Mouse (Mus musculus): ENCODE results near the gene Greb1.
A peak's percentile ranks its signal among the peaks of the same experiment; 100 is the strongest.
"Not testable (repeated sequence)": the region's sequence is repeated elsewhere in the genome, so short reads cannot be mapped to it uniquely, and the experiment has no call there.

Gene Greb1

DNA sequence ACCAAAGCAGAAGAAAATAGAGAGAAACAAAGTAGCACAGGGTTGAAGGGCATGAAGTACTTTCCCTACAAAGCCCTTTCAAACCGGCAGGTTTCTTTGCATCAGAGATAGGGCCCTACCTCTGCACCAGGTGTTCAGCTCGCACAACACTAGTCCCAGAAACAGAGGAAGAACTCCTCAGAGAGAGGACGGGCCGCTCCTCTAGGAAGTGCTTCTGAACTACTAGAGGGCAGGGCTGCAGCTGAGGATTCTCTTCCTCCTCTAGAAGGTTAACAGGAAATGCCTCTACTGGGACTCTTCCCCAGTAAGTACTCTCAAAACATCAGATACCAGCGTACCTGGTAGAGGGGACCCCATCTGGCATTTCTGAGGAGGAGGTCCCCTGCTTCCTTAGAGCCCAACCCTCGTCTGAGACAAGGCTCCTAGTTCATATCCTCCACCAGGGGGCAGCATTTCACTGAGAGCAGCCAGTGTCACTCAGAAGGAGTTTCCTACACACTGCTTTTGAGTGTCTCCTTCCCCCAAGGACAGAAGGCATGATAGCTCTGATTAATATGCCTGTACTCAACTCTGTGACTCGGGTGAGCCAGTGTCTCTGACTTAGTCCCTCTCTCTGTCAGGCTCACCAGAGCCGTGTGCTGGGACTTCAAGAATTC lies 81.9 kb downstream of the Greb1 start:
- peak; percentile 68 for DNase-seq (ENCODE audit: low read depth, low spot score)

DNA sequence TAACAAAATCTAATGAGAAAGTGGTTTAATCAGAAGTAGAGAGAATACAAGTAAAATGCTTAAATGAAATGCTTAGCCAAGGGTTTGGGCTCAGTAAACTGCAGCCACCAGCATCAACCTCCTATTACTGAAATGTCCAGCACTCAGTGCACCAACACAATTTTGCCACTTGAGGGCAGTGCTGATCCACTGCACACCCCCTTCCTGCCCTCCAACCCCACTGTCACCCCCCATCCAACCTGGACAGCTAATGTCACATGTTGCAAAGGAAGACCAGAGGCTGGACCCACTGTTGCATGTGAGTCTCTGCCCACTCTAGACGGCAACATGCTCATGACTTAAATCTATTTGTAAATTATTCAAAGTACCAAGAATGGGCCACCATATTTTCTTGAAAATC lies 83.0 kb downstream of the Greb1 start:
- H3K36me3 ChIP-seq (ENCODE audit: control insufficient read depth, insufficient read depth, low read length, poor library complexity, severe bottlenecking): no peaks in the 10 kb centered on the region
- peak; percentile 39 for DNase-seq (ENCODE audit: low read depth, low spot score)
- H3K27me3 ChIP-seq (ENCODE audit: control insufficient read depth, insufficient read depth, low read length, poor library complexity, severe bottlenecking): no peaks in the 10 kb centered on the region; the same call in 1 of the 2 replicates

More for the DNA sequence above, 81.9 kb downstream of the Greb1 start:
- Histone ChIP-seq H3K36me3 (ENCODE audit: control insufficient read depth, insufficient read depth, low read length, poor library complexity, severe bottlenecking) (no peaks in the 10 kb centered on the region), H3K27me3 (ENCODE audit: control insufficient read depth, insufficient read depth, low read length, poor library complexity, severe bottlenecking) (no peaks in the 10 kb centered on the region; the same call in 1 of the 2 replicates)

GRCm38 (mm10) chr12:16714616-16715015 lies 86.1 kb downstream of the Greb1 start:
- H3K36me3 ChIP-seq (ENCODE audit: control insufficient read depth, insufficient read depth, low read length, poor library complexity, severe bottlenecking): no peaks in the 10 kb centered on the region
- DNase-seq (ENCODE audit: low read depth, low spot score): no peak
- H3K27me3 ChIP-seq (ENCODE audit: control insufficient read depth, insufficient read depth, low read length, poor library complexity, severe bottlenecking): no peaks in the 10 kb centered on the region; the same call in 1 of the 2 replicates

- no peak for DNase-seq (ENCODE audit: low read depth, low spot score)
- H3K27me3 ChIP-seq (ENCODE audit: control insufficient read depth, insufficient read depth, low read length, poor library complexity, severe bottlenecking): no peaks in the 10 kb centered on the region
Measured at GRCm38 (mm10) chr12:16698691-16699090, 102.0 kb downstream of the Greb1 start.

GRCm38 (mm10) chr12:16696146-16696545 lies 104.5 kb downstream of the Greb1 start:
- H3K27me3 ChIP-seq (ENCODE audit: control insufficient read depth, insufficient read depth, low read length, poor library complexity, severe bottlenecking): no peaks in the 10 kb centered on the region
- no peak for DNase-seq (ENCODE audit: low read depth, low spot score)
- H3K36me3 ChIP-seq (ENCODE audit: control insufficient read depth, insufficient read depth, low read length, poor library complexity, severe bottlenecking): no peaks in the 10 kb centered on the region

More at GRCm38 (mm10) chr12:16698691-16699090, 102.0 kb downstream of the Greb1 start:
- H3K36me3 ChIP-seq (ENCODE audit: control insufficient read depth, insufficient read depth, low read length, poor library complexity, severe bottlenecking): no peaks in the 10 kb centered on the region

GRCm38 (mm10) chr12:16695252-16695651 lies 105.4 kb downstream of the Greb1 start:
- H3K27me3 ChIP-seq (ENCODE audit: control insufficient read depth, insufficient read depth, low read length, poor library complexity, severe bottlenecking); DNase-seq (ENCODE audit: low read depth, low spot score); H3K36me3 ChIP-seq (ENCODE audit: control insufficient read depth, insufficient read depth, low read length, poor library complexity, severe bottlenecking): not testable (repeated sequence)

DNA sequence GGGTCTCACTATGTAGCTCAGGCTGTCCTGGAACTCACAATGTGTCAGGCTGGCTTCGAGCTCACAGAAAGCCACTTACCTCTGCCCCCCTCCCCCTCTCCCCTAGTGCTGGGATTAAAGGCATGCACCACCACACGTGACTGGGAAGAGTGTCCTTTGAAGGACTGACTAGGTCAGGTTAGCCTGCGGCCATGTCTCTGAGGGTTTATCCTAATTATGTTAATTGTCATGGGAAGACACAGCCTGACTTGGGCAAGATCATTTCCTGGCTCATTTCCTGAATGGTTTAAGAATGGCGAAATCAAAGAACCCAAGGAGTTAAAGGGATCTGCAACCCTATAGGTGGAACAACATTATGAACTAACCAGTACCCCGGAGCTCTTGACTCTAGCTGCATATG lies 105.9 kb downstream of the Greb1 start:
- DNase-seq (ENCODE audit: low read depth, low spot score): no peak
- H3K36me3 ChIP-seq (ENCODE audit: control insufficient read depth, insufficient read depth, low read length, poor library complexity, severe bottlenecking): no peaks in the 10 kb centered on the region
- no peaks in the 10 kb centered on the region for H3K27me3 ChIP-seq (ENCODE audit: control insufficient read depth, insufficient read depth, low read length, poor library complexity, severe bottlenecking)

DNA sequence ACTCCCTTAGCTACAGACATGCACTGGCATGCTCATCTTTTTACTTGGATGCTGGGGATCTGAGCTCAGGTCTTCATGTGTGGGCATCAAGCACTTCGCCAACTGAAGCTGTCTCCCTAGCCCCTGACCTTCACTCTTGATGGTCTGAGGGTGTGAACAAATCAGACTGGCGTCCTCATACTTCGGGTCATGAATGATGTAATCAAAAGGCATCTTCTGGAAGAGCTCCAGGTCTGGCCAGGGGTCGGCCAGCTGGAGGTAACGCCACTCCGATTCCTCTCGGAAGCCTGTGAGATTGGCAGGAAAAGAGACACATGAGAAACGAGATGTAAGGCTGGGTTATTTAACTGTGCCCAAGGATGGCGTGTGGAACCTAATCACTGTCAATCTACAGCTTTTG lies 110.1 kb downstream of the Greb1 start:
- H3K36me3 ChIP-seq (ENCODE audit: control insufficient read depth, insufficient read depth, low read length, poor library complexity, severe bottlenecking): no peaks in the 10 kb centered on the region
- H3K27me3 ChIP-seq (ENCODE audit: control insufficient read depth, insufficient read depth, low read length, poor library complexity, severe bottlenecking): no peaks in the 10 kb centered on the region
- DNase-seq (ENCODE audit: low read depth, low spot score): no peak

GRCm38 (mm10) chr12:16672246-16672645 lies 128.4 kb downstream of the Greb1 start:
- H3K36me3 ChIP-seq (ENCODE audit: control insufficient read depth, insufficient read depth, low read length, poor library complexity, severe bottlenecking): no peaks in the 10 kb centered on the region

DNA sequence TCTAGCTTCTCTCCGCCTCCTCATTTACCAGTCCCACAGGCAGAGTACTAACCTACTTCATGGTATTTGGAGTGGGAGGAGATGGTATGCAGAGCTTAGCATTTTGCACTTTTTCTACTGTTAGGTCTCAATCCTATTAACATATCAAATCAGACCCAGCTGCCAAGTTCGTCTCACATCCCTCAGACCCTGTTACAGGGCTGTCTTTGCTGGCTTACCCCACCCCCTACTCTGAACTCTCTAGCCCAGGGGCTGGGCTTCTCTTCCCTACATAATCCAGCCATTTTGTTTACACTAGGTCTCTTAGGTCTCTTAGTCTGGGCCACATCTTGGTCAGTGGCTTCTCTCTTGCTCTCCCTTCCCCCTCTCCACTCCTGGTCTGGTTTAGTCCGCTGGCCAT lies 131.5 kb downstream of the Greb1 start:
- DNase-seq (ENCODE audit: low read depth, low spot score): no peak
- H3K36me3 ChIP-seq (ENCODE audit: control insufficient read depth, insufficient read depth, low read length, poor library complexity, severe bottlenecking): no peaks in the 10 kb centered on the region
- no peaks in the 10 kb centered on the region for H3K27me3 ChIP-seq (ENCODE audit: control insufficient read depth, insufficient read depth, low read length, poor library complexity, severe bottlenecking)

More at GRCm38 (mm10) chr12:16672246-16672645, 128.4 kb downstream of the Greb1 start:
- no peaks in the 10 kb centered on the region for H3K27me3 ChIP-seq (ENCODE audit: control insufficient read depth, insufficient read depth, low read length, poor library complexity, severe bottlenecking)
- no peak for DNase-seq (ENCODE audit: low read depth, low spot score)

DNA sequence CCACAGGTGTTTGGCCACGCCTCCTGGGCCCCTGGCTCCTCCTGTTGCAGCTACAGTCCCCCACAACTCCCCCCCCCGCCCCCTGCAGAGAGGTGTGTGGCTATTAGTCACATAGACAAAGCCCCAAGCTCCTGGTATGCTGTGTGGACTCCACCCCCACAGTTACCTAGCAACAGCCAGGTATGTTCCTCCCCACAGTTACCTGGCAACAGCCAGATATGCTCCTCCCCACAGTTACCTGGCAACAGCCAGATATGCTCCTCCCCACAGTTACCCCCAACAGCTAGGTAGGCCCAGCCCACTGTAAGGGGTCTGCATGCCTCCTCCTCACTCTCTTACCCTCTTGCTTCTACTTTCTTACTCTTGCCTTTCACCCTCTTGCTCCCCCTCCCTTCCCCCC lies 135.7 kb downstream of the Greb1 start:
- H3K27me3 ChIP-seq (ENCODE audit: control insufficient read depth, insufficient read depth, low read length, poor library complexity, severe bottlenecking): no peaks in the 10 kb centered on the region
- no peak for DNase-seq (ENCODE audit: low read depth, low spot score)
- H3K36me3 ChIP-seq (ENCODE audit: control insufficient read depth, insufficient read depth, low read length, poor library complexity, severe bottlenecking): no peaks in the 10 kb centered on the region

DNA sequence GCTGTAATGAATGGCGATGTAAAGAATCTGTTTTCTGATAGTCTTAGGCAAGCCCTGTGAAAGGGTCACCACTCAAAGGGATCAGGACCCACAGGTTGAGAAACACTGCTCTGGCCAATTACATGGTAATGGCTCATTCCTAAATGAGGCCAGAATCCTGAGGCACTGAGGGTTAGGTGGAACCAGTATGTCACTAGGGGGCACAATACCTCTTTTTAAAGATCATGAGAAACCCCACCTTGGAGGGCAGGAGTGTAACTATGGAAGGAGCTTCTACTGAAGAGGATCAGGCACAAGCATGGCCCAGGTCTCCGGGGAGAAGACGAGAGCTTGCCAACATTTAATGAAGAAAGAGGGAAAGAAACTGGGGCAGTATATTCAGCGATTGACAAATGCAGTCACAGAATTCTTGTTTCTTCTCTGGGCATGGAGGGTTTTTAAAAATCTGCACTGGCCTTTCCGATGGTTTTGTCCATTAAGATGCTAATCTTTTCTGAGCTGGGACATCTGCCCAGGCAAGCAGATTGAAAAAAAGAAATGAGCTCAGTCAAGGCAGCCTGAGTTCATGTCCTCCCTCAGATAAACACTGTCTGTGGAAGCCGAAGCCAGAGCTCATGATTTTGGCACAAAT lies 137.6 kb downstream of the Greb1 start:
- H3K36me3 ChIP-seq (ENCODE audit: control insufficient read depth, insufficient read depth, low read length, poor library complexity, severe bottlenecking): no peaks in the 10 kb centered on the region
- no peaks in the 10 kb centered on the region for H3K27me3 ChIP-seq (ENCODE audit: control insufficient read depth, insufficient read depth, low read length, poor library complexity, severe bottlenecking)
- no peak for DNase-seq (ENCODE audit: low read depth, low spot score)

- DNase-seq (ENCODE audit: low read depth, low spot score): no peak
- H3K27me3 ChIP-seq (ENCODE audit: control insufficient read depth, insufficient read depth, low read length, poor library complexity, severe bottlenecking): no peaks in the 10 kb centered on the region
- H3K36me3 ChIP-seq (ENCODE audit: control insufficient read depth, insufficient read depth, low read length, poor library complexity, severe bottlenecking): no peaks in the 10 kb centered on the region
Measured at GRCm38 (mm10) chr12:16661936-16662335, 138.8 kb downstream of the Greb1 start.

GRCm38 (mm10) chr12:16661459-16661858 lies 139.2 kb downstream of the Greb1 start:
- Histone ChIP-seq H3K27me3 (ENCODE audit: control insufficient read depth, insufficient read depth, low read length, poor library complexity, severe bottlenecking) (no peaks in the 10 kb centered on the region), H3K36me3 (ENCODE audit: control insufficient read depth, insufficient read depth, low read length, poor library complexity, severe bottlenecking) (no peaks in the 10 kb centered on the region)
- DNase-seq (ENCODE audit: low read depth, low spot score): no peak

DNA sequence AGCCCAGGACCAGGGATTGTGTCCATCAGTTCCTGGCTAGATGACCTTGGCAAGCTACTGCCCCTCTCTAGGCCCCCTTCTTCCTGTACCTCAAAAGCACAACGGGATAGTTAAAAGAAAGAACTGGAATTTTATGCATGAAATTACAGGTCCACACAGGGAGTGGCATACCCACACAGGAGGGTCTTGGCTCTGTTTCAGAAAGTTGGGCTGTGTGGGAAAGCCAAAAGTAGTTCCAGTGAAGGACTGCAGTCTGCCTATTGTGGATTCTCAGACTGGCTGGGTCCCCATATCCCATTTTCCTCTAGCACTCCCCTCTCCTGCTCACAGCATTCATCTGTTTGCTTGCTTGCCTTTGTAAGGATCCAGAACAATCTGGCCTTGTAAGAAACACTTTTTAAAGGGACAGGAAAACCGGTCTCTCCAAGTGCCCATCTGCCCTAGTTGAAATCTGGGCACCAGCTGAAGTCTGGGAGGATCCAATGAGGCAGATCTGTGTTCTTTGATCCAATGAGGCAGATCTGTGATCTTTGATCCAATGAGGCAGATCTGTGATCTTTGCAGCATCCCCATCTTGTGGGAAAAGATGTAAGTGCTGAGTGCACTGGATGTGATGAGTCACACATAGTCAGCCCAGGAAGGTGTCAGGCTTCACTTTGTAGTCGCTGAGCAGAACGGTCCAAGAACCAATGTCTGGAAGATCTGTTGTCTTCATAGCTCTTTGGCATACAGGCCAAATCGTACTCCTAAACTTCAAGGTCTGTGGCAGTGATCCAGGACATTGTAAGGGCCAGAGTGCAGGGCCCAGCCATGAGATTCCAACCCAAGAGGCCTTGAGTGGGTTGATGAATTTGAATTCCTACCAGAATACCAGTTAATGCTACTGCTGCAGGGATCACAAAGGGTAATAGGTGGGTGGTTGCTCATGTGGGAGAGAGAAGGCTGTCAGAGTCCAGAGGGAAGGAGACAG lies 143.5 kb downstream of the Greb1 start:
- Histone ChIP-seq H3K27me3 (ENCODE audit: control insufficient read depth, insufficient read depth, low read length, poor library complexity, severe bottlenecking) (no peaks in the 10 kb centered on the region), H3K36me3 (ENCODE audit: control insufficient read depth, insufficient read depth, low read length, poor library complexity, severe bottlenecking) (no peaks in the 10 kb centered on the region)
- DNase-seq (ENCODE audit: low read depth, low spot score): no peak

Data from splenic B cell, adult 2 months (primary cell).